Comparison of ENCODE assay signal across 11 mouse cellular contexts in the genomic region with DNA sequence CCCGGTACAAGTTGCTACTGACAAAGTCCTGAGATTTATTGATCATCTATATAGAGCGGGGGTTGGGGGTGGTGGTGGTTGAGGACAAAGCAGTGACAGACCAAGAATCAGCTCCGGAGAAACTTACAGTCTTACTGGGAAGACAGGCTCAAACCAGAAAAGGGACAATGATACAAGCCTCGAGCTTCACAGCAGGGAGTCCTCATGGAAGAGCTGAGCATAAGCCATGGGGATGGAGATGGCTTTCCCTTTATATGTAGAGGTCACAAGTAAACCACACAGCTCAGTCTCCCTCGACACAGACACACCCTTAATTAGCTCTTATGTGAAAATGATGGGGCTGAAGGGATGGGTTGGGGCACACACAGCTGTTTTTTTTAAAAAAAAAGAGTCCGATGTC. TPM values are rescaled to one million over a fixed set of nuclear protein-coding genes. Genes with fewer than 3 reads are reported as not detected.
A peak's percentile ranks its signal among the peaks of the same experiment; 100 is the strongest.
DNase-seq lines count a peak whose midpoint lies in the region; ATAC-seq and TF ChIP-seq lines count a peak whose summit lies in the region.
"Had no signal": no experiment of that assay in that cellular context is flagged by ENCODE, and none has a peak within 500 bp of the region (broad histone marks: within the 10 kb centered on the region; RNA-seq: fewer than 3 reads in every experiment).

No protein-coding gene starts in this region.

- no peaks in the 10 kb centered on the region for H3K9me3 ChIP-seq in heart, embryonic 13.5 days
- H3K9me3 ChIP-seq in hindbrain, embryonic 14.5 days (ENCODE audit: control insufficient read depth, low read length): no peaks in the 10 kb centered on the region
- H3K9me3 ChIP-seq in midbrain, embryonic 15.5 days: no peaks in the 10 kb centered on the region

- no peak for ATAC-seq in heart, embryonic 13.5 days (ENCODE audit: extremely low read depth, insufficient number of reproducible peaks, low FRiP score, low TSS enrichment)
- peak; percentile 37; the same call in 1 of the 2 replicates for ATAC-seq in hindbrain, embryonic 14.5 days (ENCODE audit: low FRiP score)
- ATAC-seq in midbrain, embryonic 15.5 days (replicated peaks): peak; percentile 51

- H3K36me3 ChIP-seq in heart, embryonic 13.5 days: no peaks in the 10 kb centered on the region
- no peaks in the 10 kb centered on the region for H3K36me3 ChIP-seq in hindbrain, embryonic 14.5 days (replicated peaks; ENCODE audit: control insufficient read depth, insufficient read depth)
- H3K36me3 ChIP-seq in midbrain, embryonic 15.5 days (replicated peaks): no peaks in the 10 kb centered on the region
- H3K36me3 ChIP-seq: G1E had no signal

- H3K4me1 ChIP-seq in heart, embryonic 13.5 days: peaks cover 44% of the 10 kb centered on the region
- H3K4me1 ChIP-seq in cortical plate, adult 2 months (ENCODE audit: control insufficient read depth, insufficient read depth, low read length): peaks cover 9% of the 10 kb centered on the region
- peaks cover 28% of the 10 kb centered on the region for H3K4me1 ChIP-seq in hindbrain, embryonic 14.5 days (replicated peaks; ENCODE audit: control insufficient read depth, insufficient read depth, low read length)
- peaks cover 34% of the 10 kb centered on the region for H3K4me1 ChIP-seq in midbrain, embryonic 15.5 days
- H3K4me1 ChIP-seq: megakaryocyte, embryonic 14.5 days had no signal

- TF ChIP-seq CTCF in cortical plate, adult 2 months (IDR thresholded peaks at IDR 0.05; ENCODE audit: extremely low read depth, insufficient read depth, low read length): no peak

- H3K4me2 ChIP-seq in heart, embryonic 13.5 days: peak overlapping the region; percentile 90
- H3K4me2 ChIP-seq in hindbrain, embryonic 14.5 days (replicated peaks): peak overlapping the region; percentile 76
- H3K4me2 ChIP-seq in midbrain, embryonic 15.5 days: peak overlapping the region; percentile 82

- 18% methylated on average over 6 of the region's 6 CpGs for WGBS in heart, embryonic 13.5 days
- 18% methylated on average over 6 of the region's 6 CpGs for WGBS in hindbrain, embryonic 14.5 days
- 22% methylated on average over 6 of the region's 6 CpGs for WGBS in midbrain, embryonic 15.5 days

- 0 out of 2 replicates have a peak overlapping the region, but pooled peaks have one; percentile 37 for H3K27ac ChIP-seq in heart, embryonic 13.5 days (replicated peaks)
- H3K27ac ChIP-seq in cortical plate, adult 2 months (ENCODE audit: insufficient read depth, low read length): 0 out of 2 replicates have a peak overlapping the region, but pooled peaks have one; percentile 42
- H3K27ac ChIP-seq in hindbrain, embryonic 14.5 days: peak overlapping the region; percentile 86
- H3K27ac ChIP-seq in midbrain, embryonic 15.5 days: peak overlapping the region; percentile 87

- H3K27me3 ChIP-seq in heart, embryonic 13.5 days (replicated peaks): peaks cover 20% of the 10 kb centered on the region
- H3K27me3 ChIP-seq in hindbrain, embryonic 14.5 days (ENCODE audit: control insufficient read depth, insufficient read depth, low read length): no peaks in the 10 kb centered on the region
- H3K27me3 ChIP-seq in midbrain, embryonic 15.5 days (replicated peaks): no peaks in the 10 kb centered on the region; the same call in 1 of the 2 replicates

- DNase-seq in heart, postnatal 4 days: no peak
- DNase-seq in hindbrain, embryonic 14.5 days (ENCODE audit: low spot score): no peak
- DNase-seq in adrenal gland, postnatal 10 days: no peak
- no peak for DNase-seq in adipocyte (ENCODE audit: low spot score)
- DNase-seq in left cerebral cortex, postnatal 14 days (ENCODE audit: low spot score in 2 of 2): no peak

- H3K4me3 ChIP-seq in heart, embryonic 13.5 days: peak overlapping the region; percentile 64
- H3K4me3 ChIP-seq in cortical plate, adult 2 months (ENCODE audit: insufficient read depth, low read length): peak overlapping the region; percentile 93
- H3K4me3 ChIP-seq in hindbrain, embryonic 14.5 days (replicated peaks; ENCODE audit: low read length): peak overlapping the region; percentile 59
- peak overlapping the region; percentile 68 for H3K4me3 ChIP-seq in midbrain, embryonic 15.5 days
- H3K4me3 ChIP-seq: erythroblast, embryonic 14.5 days had no signal

- no peak for TF ChIP-seq POLR2A in cortical plate, adult 2 months (IDR thresholded peaks at IDR 0.05; ENCODE audit: extremely low read depth, insufficient read depth, low read length)

- intact Hi-C loops in left cerebral cortex, postnatal 14 days (cut with DNase I): no loop called here

- peak overlapping the region; percentile 79 for H3K9ac ChIP-seq in heart, embryonic 13.5 days
- peak overlapping the region; percentile 68 for H3K9ac ChIP-seq in hindbrain, embryonic 14.5 days
- peak overlapping the region; percentile 65 for H3K9ac ChIP-seq in midbrain, embryonic 15.5 days

RNA-seq across cellular contexts. Expression of gene Dok5, which starts 0.4 kb away (rescaled TPM):
- 6.1 and 8.4 TPM in 2 replicates for polyA plus RNA-seq in heart, embryonic 13.5 days (2015; fragmentation: Nextera tagmentation; extraction: Ambion mirVana)
- under 1 TPM; 0.52 to 0.60 TPM for total RNA-seq in heart, postnatal 4 days (2021)
- polyA plus RNA-seq in cortical plate, adult 2 months (2012; rRNA removed): 32.0 and 32.9 TPM in 2 replicates
- polyA plus RNA-seq in hindbrain, embryonic 14.5 days (2014; fragmentation: Nextera tagmentation; extraction: Ambion mirVana): 59.1 and 60.3 TPM in 2 replicates
- 52.9 and 55.1 TPM in 2 replicates for polyA plus RNA-seq in midbrain, embryonic 15.5 days (2015; fragmentation: Nextera tagmentation; extraction: Ambion mirVana)
- 1 to 10 TPM; 1.1 to 2.5 TPM for total RNA-seq in adrenal gland, postnatal 10 days (2021)
- total RNA-seq in left cerebral cortex, postnatal 14 days (2021): 10 to 100 TPM; 50.9 to 51.1 TPM
- polyA plus RNA-seq: erythroblast, embryonic 14.5 days; G1E had no signal

Comparison
In these comparisons a context has a peak if more than half of its experiments do, and no peak if none do; other contexts are left out.
1. H3K27ac ChIP-seq: peak in every context shown above with its lines; median percentile 87 in midbrain, embryonic 15.5 days; 86 in hindbrain, embryonic 14.5 days; 42 in cortical plate, adult 2 months; 37 in heart, embryonic 13.5 days.